Mouse (Mus musculus) lung, postnatal 14 days (tissue): Measurements from ENCODE around the gene Nt5c.
"Not testable (repeated sequence)": the region's sequence is repeated elsewhere in the genome, so short reads cannot be mapped to it uniquely, and the experiment has no call there.

ENCODE experiments used
- DNase-seq: peaks from one replicate; pipeline ENCODE4 v3.0.0; 2021

Gene Nt5c

GRCm38 (mm10) chr11:115509773-115510506 is 18.3 kb upstream of the Nt5c start:
- no peak for DNase-seq

GRCm38 (mm10) chr11:115508061-115508460 is 16.4 kb upstream of the Nt5c start:
- no peak for DNase-seq

GRCm38 (mm10) chr11:115506586-115506985 is 14.9 kb upstream of the Nt5c start:
- no peak for DNase-seq

GRCm38 (mm10) chr11:115502636-115503035 is 11.0 kb upstream of the Nt5c start:
- no peak for DNase-seq

GRCm38 (mm10) chr11:115496559-115496958 is 4.9 kb upstream of the Nt5c start:
- DNase-seq = not testable (repeated sequence)

GRCm38 (mm10) chr11:115492387-115492786 is 725 bp upstream of the Nt5c start:
- DNase-seq = no peak

- DNase-seq = no peak
These were observed 964 bp downstream of the Nt5c start for GRCm38 (mm10) chr11:115490441-115491355.

- DNase-seq = no peak
These were observed 3.0 kb downstream of the Nt5c start for GRCm38 (mm10) chr11:115488551-115489104.

GRCm38 (mm10) chr11:115485155-115485554 is 6.5 kb downstream of the Nt5c start:
- no peak for DNase-seq

GRCm38 (mm10) chr11:115483726-115484125 is 7.9 kb downstream of the Nt5c start:
- DNase-seq = peak; percentile 80

- no peak for DNase-seq
These were observed 8.4 kb downstream of the Nt5c start for GRCm38 (mm10) chr11:115483278-115483677.

- no peak for DNase-seq
These were observed 10.0 kb downstream of the Nt5c start for GRCm38 (mm10) chr11:115481553-115482259.

- DNase-seq = no peak
These were observed 13.2 kb downstream of the Nt5c start for GRCm38 (mm10) chr11:115478296-115478938.

GRCm38 (mm10) chr11:115477388-115477787 is 14.3 kb downstream of the Nt5c start:
- not testable (repeated sequence) for DNase-seq

- DNase-seq = not testable (repeated sequence)
These were observed 15.0 kb downstream of the Nt5c start for GRCm38 (mm10) chr11:115476630-115477029.

- DNase-seq = no peak
These were observed 15.9 kb downstream of the Nt5c start for GRCm38 (mm10) chr11:115475758-115476237.

- peak; percentile 96 for DNase-seq
These were observed 16.5 kb downstream of the Nt5c start, which contains the start of gene Armc7 for GRCm38 (mm10) chr11:115475025-115475757. TSS of gene Armc7 (plus strand) at chr11:115475667.

GRCm38 (mm10) chr11:115473626-115474275 is 17.9 kb downstream of the Nt5c start:
- DNase-seq = peak; percentile 96

GRCm38 (mm10) chr11:115472183-115472582 is 19.5 kb downstream of the Nt5c start:
- DNase-seq = no peak

GRCm38 (mm10) chr11:115467217-115467618 is 24.4 kb downstream of the Nt5c start:
- no peak for DNase-seq

GRCm38 (mm10) chr11:115464851-115465250 is 26.8 kb downstream of the Nt5c start:
- DNase-seq = no peak
